Mouse (Mus musculus) G1E (cell line): ENCODE data around the gene Tmem184a.

Experiments
- CTCF ChIP-seq: IDR thresholded peaks from 2 replicates; pipeline ENCODE4 v1.5.1; 2012; ENCODE audit warnings: low read depth, low read length, inconsistent platforms, mixed read lengths
- GATA1 ChIP-seq: IDR thresholded peaks from 2 replicates; pipeline ENCODE4 v1.6.1; 2012; ENCODE audit warnings: borderline replicate concordance, low read length, inconsistent platforms, mixed read lengths
- GATA2 ChIP-seq: IDR thresholded peaks from 2 replicates; pipeline ENCODE4 v1.6.1; 2012; ENCODE audit warnings: low read depth, low read length, inconsistent platforms, borderline replicate concordance
- POLR2AphosphoS5 ChIP-seq: IDR thresholded peaks from 2 replicates; pipeline ENCODE4 v1.6.1; 2012; ENCODE audit warnings: low read depth, low read length, inconsistent platforms; ENCODE audit not compliant: insufficient replicate concordance
- TAL1 ChIP-seq: conservative IDR thresholded peaks from 2 replicates; pipeline ENCODE4 v1.6.1; 2012; ENCODE audit warnings: low read depth, low read length, inconsistent platforms, mixed read lengths

DNA sequence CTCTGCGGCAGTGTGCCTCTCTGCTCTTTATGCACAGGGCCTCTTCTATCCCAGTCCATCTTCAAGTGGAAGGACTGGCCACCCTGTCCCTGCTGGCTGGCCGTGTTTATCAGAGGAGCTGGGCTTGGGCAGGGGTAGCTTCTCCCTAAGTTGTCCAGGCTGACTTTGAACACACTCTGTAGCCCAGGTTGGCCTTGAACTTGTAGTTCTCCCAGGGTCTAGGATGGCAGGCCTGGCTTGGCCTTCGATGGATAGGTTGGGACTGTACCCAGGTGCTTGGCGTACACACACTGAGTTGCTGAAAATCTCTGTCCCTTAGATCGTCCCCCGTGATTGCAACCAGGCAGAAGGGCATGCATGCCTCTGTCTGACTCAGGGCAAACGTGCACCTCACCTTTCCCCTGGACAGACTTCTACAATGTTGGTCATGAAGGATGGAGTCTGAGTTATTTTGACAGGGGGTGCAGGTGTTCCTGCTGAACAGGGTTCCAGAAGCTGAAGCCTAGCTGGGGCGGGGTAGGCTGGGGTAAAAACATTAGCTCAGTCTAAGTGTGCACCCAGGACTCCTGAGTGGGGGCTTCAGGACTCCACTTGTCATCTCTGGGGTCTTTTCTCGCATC, 23.6 kb downstream of the Tmem184a start:
- TF ChIP-seq CTCF (no peak), TAL1 (no peak), POLR2AphosphoS5 (no peak), GATA1 (no peak), GATA2 (no peak)
